Mouse (Mus musculus) intestine, embryonic 14.5 days (tissue): ENCODE results near the gene Ipmk. TPM values are rescaled to one million over a fixed set of nuclear protein-coding genes. Genes with fewer than 3 reads are reported as not detected.

Experiments used
- ATAC-seq: fragments of 200-750 bp; cut with Nextera tagmentation; replicated peaks from 2 replicates; pipeline ENCODE4 v1.8.0; 2017; ENCODE audit warnings: low read depth, moderate number of reproducible peaks, moderate TSS enrichment, moderate library complexity; ENCODE audit not compliant: low FRiP score, low TSS enrichment
- DNase-seq: peaks from one replicate; pipeline ENCODE4 v3.0.0-alpha.2; 2018; ENCODE audit warnings: low spot score
- H3K27ac ChIP-seq: fragments of 300-500 bp; sonication (generic); 2 replicates; pipeline ENCODE4 v1.5.1; 2014; ENCODE audit warnings: low read depth, mild to moderate bottlenecking, control low read depth
- H3K27me3 ChIP-seq: fragments of 300-500 bp; sonication (generic); replicated peaks from 2 replicates; pipeline ENCODE4 v1.6.1; 2014; ENCODE audit warnings: low read length, control low read depth; ENCODE audit not compliant: control insufficient read depth, insufficient read depth
- H3K36me3 ChIP-seq: fragments of 300-500 bp; sonication (generic); 2 replicates; pipeline ENCODE4 v1.6.1; 2014; ENCODE audit warnings: low read length, control low read depth; ENCODE audit not compliant: control insufficient read depth, insufficient read depth
- H3K4me1 ChIP-seq: fragments of 300-500 bp; sonication (generic); replicated peaks from 2 replicates; pipeline ENCODE4 v1.6.1; 2014; ENCODE audit warnings: low read length, control low read depth, mixed read lengths; ENCODE audit not compliant: control insufficient read depth, insufficient read depth
- H3K4me2 ChIP-seq: fragments of 300-500 bp; sonication (generic); 2 replicates; pipeline ENCODE4 v1.6.1; 2014; ENCODE audit warnings: low read length
- H3K4me3 ChIP-seq: fragments of 300-500 bp; sonication (generic); 2 replicates; pipeline ENCODE4 v1.5.1; 2014; ENCODE audit warnings: low read depth, low read length, control low read depth, mixed read lengths
- H3K9ac ChIP-seq: fragments of 300-500 bp; sonication (generic); 2 replicates; pipeline ENCODE4 v1.6.1; 2014; ENCODE audit warnings: mild to moderate bottlenecking, low read length
- H3K9me3 ChIP-seq: fragments of 300-500 bp; sonication (generic); 2 replicates; pipeline ENCODE4 v1.6.1; 2016; ENCODE audit warnings: low read length, control low read depth; ENCODE audit not compliant: control insufficient read depth
- WGBS: fragments of 180-500 bp; shearing (Covaris S2); extraction: QIAGEN DNeasy Blood & Tissue Kit; methylation state at CpG from one replicate; pipeline ENCODE4 v1.1.7; 2014; 5-methylcytosine and 5-hydroxymethylcytosine counted together
- polyA plus RNA-seq: library from polyadenylated mRNA; unstranded; fragments of >200 nt; fragmentation: Nextera tagmentation; extraction: Ambion mirVana; gene quantifications from 2 replicates; pipeline ENCODE4 v1.2.1, GENCODE M21; 2014

The Ipmk gene
- polyA plus RNA-seq, 1 experiment from 2014 or later: 21.5 TPM

DNA sequence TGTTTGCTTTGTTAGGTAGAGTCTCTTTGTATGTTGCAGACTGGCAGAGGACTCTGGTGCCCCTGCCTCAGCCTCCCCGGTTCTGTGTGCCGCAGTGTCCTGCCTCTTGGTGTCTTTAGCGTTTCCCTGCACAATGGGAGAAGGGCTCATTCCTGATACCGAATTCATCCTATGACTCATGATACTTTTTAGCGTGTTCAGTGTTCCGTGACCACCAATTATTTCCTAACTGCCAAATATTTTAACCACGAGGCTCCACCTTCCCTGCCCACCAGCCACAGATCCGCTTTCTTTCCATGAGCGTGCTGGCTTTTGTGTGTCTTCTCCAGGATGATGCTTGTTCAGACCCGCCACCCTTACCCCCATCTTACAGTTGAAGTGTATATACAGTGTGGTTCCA lies 16.3 kb downstream of the Ipmk start:
- no peaks in the 10 kb centered on the region for H3K27me3 ChIP-seq
- no peak for ATAC-seq
- 93% methylated on average over 10 of the region's 10 CpGs for WGBS

DNA sequence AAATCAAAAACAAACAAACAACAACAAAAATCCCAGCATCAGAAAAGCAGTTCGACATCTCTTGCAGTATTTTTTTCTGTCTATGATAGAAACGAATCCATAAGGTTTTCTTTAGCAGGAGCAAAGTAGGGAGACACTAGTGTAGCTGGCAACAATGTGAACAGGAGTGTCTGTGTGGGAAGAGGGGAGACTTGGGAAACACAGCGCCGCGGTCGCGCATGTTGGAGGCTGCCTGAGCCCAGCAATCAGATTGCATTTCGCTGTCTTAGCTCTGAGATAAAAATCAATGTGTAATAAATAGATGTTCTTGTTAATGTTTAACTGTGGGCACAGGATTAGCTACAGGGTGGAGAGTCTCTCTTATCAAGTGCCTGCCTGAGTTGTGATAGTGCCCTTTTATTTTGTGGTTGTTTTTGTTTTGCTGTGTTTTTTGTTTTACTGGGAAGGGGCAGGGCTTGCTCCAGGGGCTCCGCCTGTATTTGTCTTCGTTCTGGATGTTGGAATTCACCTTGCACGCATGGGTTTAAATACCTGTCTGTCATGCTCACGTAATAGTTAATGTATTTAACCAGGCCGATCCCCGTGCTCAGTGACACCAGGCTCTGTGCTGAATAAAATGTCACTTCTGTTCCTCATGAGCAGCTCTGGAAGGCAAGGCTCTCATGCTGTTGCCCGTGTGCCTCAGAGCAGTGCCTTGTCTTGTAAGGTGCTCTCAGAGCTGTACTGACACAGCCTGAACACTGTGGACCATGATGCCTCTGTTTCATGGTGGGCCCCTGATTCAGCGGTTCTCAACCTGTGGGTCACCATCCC lies 20.8 kb downstream of the Ipmk start:
- H3K4me1 ChIP-seq: no peaks in the 10 kb centered on the region
- peaks cover 10% of the 10 kb centered on the region; the same call in 1 of the 2 replicates for H3K36me3 ChIP-seq
- DNase-seq (no peak), ATAC-seq (peak; percentile 63)
- H3K27me3 ChIP-seq: no peaks in the 10 kb centered on the region
- H3K27ac ChIP-seq: no peak overlapping the region
- H3K9me3 ChIP-seq: no peaks in the 10 kb centered on the region
- H3K4me3 ChIP-seq: no peak overlapping the region
- WGBS: 73% methylated on average over 16 of the region's 16 CpGs
- H3K4me2 ChIP-seq: no peak overlapping the region
- no peak overlapping the region for H3K9ac ChIP-seq

More for the DNA sequence above, 16.3 kb downstream of the Ipmk start:
- no peaks in the 10 kb centered on the region for H3K9me3 ChIP-seq
- H3K4me2 ChIP-seq: no peak overlapping the region
- no peak for DNase-seq
- peaks cover 7% of the 10 kb centered on the region; the same call in 1 of the 2 replicates for H3K4me1 ChIP-seq
- no peak overlapping the region for H3K27ac ChIP-seq
- no peak overlapping the region for H3K9ac ChIP-seq
- 0 out of 2 replicates have a peak, but pooled peaks cover 4% of the 10 kb centered on the region for H3K36me3 ChIP-seq
- no peak overlapping the region for H3K4me3 ChIP-seq

DNA sequence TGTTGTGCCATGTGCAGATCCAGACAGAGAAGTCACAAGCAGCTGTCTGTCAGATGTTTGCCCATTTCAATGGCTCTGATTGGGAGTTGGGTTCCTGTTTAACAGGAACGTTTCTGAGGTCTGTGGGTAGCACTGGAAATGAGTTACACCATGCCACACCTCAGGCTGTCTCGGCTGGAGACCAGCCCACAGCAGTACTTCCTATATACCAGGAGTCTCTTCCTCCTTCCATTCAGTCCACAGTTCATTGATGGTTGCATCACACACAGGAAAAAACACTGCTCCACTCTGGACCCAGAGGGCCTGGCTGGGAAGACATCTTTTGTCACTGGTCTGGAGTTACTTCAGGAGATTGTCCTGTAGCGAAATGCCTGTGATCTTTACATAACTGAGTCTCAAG lies 21.9 kb downstream of the Ipmk start:
- no peak for DNase-seq
- Histone ChIP-seq H3K4me3 (no peak overlapping the region), H3K4me1 (no peaks in the 10 kb centered on the region), H3K9me3 (no peaks in the 10 kb centered on the region), H3K4me2 (no peak overlapping the region), H3K36me3 (peaks cover 17% of the 10 kb centered on the region), H3K27me3 (no peaks in the 10 kb centered on the region), H3K27ac (no peak overlapping the region), H3K9ac (no peak overlapping the region)
- 84% methylated on average over 3 of the region's 3 CpGs for WGBS
- no peak for ATAC-seq

DNA sequence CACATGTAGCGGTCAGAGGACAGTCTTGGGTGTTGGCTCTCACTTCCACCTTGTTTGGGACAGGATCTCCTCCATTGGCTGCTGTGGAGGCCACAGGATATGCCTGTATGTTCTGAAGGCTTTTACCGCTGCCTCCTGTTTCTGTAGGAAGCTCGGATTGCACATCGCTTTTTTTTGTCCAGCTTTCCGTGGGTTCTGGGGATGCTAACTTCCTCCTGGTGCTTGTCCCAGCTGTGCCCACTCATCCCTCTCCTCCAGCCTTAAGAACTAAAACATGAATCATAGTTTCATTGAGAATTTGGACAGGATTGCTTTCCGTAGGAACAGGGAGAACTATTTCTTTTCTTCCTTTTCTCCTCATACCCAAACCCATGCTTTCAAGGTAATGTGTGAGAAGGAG lies 24.3 kb downstream of the Ipmk start:
- no peak overlapping the region for H3K4me2 ChIP-seq
- H3K27ac ChIP-seq: no peak overlapping the region
- peaks cover 22% of the 10 kb centered on the region for H3K36me3 ChIP-seq
- 67% methylated on average over 6 of the region's 6 CpGs for WGBS
- ATAC-seq (no peak), DNase-seq (no peak)
- H3K9ac ChIP-seq: no peak overlapping the region
- H3K4me1 ChIP-seq: no peaks in the 10 kb centered on the region
- no peak overlapping the region for H3K4me3 ChIP-seq
- no peaks in the 10 kb centered on the region for H3K27me3 ChIP-seq
- no peaks in the 10 kb centered on the region for H3K9me3 ChIP-seq

DNA sequence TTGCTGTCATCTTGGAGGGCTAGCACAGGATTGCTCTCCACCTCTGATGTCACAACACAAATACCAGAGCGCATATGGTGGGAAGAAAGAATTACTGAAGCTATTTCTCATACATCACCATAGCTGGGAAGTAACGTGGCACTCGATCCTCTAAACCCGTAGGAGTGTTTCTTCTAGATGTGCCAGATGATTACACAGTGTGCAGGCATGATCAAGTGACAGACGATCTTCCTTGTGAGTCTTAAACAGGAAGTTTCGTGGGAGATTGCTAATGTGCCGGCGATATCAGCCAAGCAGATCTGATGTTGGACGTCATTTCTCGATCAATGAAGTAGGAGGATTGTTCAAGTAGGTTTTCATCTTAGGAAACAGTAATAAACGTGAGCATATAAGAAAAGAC lies 26.1 kb downstream of the Ipmk start:
- DNase-seq: no peak
- Histone ChIP-seq H3K9ac (no peak overlapping the region), H3K4me3 (no peak overlapping the region), H3K4me1 (no peaks in the 10 kb centered on the region), H3K27ac (no peak overlapping the region), H3K27me3 (no peaks in the 10 kb centered on the region), H3K4me2 (no peak overlapping the region), H3K36me3 (peaks cover 28% of the 10 kb centered on the region), H3K9me3 (no peaks in the 10 kb centered on the region)
- no peak for ATAC-seq
- WGBS: 84% methylated on average over 11 of the region's 11 CpGs

DNA sequence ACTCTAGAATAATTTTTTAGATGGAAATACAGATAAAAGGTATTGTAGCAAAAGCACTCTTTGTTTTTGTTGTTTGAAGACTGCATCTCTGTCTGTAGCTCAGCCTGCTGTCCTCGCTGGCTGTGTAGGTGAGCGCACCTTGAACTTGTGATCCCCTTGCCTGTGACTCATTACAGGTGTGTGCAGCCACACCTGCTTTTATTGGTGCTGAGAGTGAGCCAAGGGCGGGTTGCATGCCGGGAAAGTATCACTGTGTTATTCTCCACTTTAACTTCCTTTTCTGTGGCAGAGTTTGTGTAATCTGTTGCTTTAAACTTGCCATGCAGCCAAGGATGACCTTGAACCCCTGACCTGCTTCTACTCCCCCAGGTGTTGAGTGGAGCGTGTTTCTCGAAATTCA lies 28.5 kb downstream of the Ipmk start:
- ATAC-seq (peak; percentile 86), DNase-seq (peak; percentile 53)
- WGBS: 76% methylated on average over 6 of the region's 6 CpGs
- Histone ChIP-seq H3K9ac (no peak overlapping the region), H3K9me3 (no peaks in the 10 kb centered on the region), H3K27ac (no peak overlapping the region), H3K4me3 (no peak overlapping the region), H3K27me3 (no peaks in the 10 kb centered on the region), H3K4me1 (no peaks in the 10 kb centered on the region), H3K36me3 (peaks cover 45% of the 10 kb centered on the region), H3K4me2 (no peak overlapping the region)

DNA sequence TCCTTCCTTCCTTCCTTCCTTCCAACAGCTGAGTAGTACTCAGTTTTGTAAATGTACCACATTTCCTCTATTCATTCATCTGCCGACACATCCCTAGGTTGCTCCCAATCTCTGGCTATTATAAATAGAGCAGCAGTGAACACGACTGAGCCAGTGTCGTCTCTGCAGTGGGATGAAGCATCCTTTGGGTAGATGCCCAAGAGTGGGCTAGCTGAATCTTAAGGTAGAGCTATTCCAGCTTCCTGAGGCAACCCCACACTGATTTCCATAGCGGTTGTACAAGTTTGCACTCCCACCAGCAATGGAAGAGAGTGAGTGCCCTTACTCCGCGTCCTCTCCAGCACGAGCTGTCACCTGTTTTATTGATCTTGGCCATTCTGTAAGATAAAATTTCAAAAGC lies 32.8 kb downstream of the Ipmk start:
- Histone ChIP-seq H3K9ac (no peak overlapping the region), H3K36me3 (peaks cover 42% of the 10 kb centered on the region), H3K4me2 (no peak overlapping the region), H3K9me3 (no peaks in the 10 kb centered on the region), H3K4me1 (no peaks in the 10 kb centered on the region), H3K4me3 (no peak overlapping the region), H3K27ac (no peak overlapping the region), H3K27me3 (no peaks in the 10 kb centered on the region)
- no peak for ATAC-seq
- 89% methylated on average over 7 of the region's 7 CpGs for WGBS
- no peak for DNase-seq

DNA sequence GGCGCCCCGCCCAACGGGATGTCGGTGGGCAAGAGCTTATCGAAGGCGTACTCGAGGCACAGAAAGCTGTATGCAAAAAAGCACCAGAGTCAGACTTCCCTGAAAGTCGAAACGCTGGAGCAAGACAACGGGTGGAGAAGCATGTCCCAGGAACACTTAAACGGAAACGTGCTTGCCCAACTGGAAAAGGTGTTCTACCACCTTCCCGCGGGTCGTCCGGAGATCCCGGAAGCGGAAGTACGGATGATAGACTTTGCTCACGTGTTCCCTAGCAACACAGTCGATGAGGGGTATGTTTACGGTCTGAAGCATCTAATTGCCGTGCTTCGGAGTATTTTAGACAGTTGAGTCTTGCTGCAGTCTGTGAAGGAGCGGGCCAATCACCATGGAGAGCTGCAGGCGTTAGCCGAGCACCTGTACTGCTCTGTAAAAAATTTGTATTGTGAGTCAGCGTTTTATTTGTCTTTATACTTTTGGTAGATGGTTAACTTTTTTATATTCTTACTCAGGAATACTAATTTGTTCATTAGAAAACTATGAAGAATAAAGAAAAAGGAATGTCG lies 34.0 kb downstream of the Ipmk start:
- Histone ChIP-seq H3K4me1 (no peaks in the 10 kb centered on the region), H3K9me3 (no peaks in the 10 kb centered on the region), H3K27me3 (no peaks in the 10 kb centered on the region), H3K4me3 (no peak overlapping the region), H3K27ac (no peak overlapping the region), H3K4me2 (no peak overlapping the region), H3K9ac (no peak overlapping the region), H3K36me3 (peaks cover 40% of the 10 kb centered on the region)
- ATAC-seq (0 out of 2 replicates have a peak, but pooled peaks have one; percentile 22), DNase-seq (no peak)
- WGBS: 84% methylated on average over 29 of the region's 29 CpGs

DNA sequence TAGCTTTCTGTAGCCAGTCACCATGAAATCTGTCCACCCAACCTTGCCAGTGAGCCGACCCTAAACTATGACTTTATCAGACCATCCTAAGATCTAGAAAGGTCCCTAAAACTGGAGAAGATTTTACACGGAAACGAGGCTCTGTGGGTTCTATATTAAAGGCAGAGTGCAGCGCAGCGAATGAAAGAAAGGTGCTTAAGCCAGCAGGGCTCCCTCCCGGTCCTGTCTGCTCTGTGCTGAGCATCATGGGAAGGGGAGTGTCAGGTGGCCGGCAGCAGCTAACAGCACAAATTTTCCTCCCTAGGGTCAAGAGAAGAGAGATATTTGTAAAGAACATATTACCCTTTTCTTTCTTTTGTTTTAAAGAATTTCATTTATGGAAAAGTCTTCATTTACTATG lies 34.5 kb downstream of the Ipmk start:
- Histone ChIP-seq H3K9ac (no peak overlapping the region), H3K4me3 (no peak overlapping the region), H3K9me3 (no peaks in the 10 kb centered on the region), H3K27me3 (no peaks in the 10 kb centered on the region), H3K4me2 (no peak overlapping the region), H3K27ac (no peak overlapping the region), H3K4me1 (no peaks in the 10 kb centered on the region), H3K36me3 (peaks cover 35% of the 10 kb centered on the region)
- no peak for ATAC-seq
- DNase-seq: no peak
- WGBS: 72% methylated on average over 7 of the region's 7 CpGs
